Mouse (Mus musculus): Measurements from ENCODE around the gene Nubpl.
"Not testable (repeated sequence)": the region's sequence is repeated elsewhere in the genome, so short reads cannot be mapped to it uniquely, and the experiment has no call there.

Nubpl gene

GRCm38 (mm10) chr12:52097650-52098070, at the start of gene Nubpl:
Gene Nubpl, plus strand, starts transcription at chr12:52097737.
- in situ Hi-C loops (cut with MboI; ENCODE audit: low sequenced_read_pairs) = no loop called here

- in situ Hi-C loops (cut with MboI; ENCODE audit: low sequenced_read_pairs) = no loop called here
These were observed 48.2 kb upstream of the Nubpl start for GRCm38 (mm10) chr12:52049324-52049723.

- in situ Hi-C loops (cut with MboI; ENCODE audit: low sequenced_read_pairs) = not testable (repeated sequence)
These were observed 18.2 kb upstream of the Nubpl start for GRCm38 (mm10) chr12:52079296-52079695.

DNA sequence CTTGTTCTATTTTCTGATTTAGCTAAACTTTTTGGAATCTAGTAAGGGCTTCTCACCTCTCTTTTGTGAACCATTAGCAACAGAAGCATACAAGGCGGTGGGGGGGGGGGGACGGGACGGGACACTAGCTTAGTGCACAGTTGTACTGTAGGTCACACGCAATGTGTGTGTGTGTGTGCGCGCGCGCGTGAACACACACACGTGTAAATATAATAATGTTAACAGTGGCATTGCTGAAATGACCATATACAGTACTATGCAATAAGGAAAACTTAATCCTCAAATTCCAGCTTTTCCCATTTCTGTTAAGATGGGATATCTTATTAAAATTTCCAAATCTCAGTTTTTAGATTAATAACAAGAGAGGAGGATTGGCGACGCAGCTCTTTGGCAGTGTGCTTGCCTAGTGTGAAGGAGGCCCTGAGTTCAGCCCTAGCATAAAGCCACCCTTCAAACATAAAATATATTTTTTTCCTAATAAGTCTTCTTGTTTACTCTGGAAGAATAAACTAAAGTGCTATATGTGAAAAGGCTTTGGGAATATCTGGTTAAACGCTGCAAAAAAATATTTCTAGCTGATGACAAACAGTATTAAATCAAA, 388 bp upstream of the Nubpl start:
- in situ Hi-C loops (cut with MboI; ENCODE audit: low sequenced_read_pairs) = no loop called here

DNA sequence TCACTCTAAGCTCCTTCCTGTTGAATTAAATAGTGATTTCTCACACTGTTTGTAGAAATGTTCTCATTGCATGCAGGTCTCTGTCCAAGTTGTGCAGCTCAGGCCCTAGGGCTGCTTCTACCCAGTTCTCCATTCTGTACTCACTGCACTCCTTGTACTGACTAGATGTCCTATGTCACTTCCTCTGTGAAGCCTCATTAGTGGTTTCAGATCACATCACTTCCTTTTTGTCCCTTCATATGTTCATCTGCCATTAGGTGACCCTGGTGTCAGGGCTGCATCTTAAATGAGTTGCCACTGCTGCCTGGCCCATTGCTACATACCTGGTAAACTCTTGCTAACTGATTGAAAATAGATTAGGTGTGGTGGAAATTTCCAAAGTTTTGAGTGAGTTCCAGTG, 22.7 kb downstream of the Nubpl start:
- in situ Hi-C loops (cut with MboI; ENCODE audit: low sequenced_read_pairs) = no loop called here

GRCm38 (mm10) chr12:52126407-52126806, 28.9 kb downstream of the Nubpl start:
- in situ Hi-C loops (cut with MboI; ENCODE audit: low sequenced_read_pairs) = no loop called here

DNA sequence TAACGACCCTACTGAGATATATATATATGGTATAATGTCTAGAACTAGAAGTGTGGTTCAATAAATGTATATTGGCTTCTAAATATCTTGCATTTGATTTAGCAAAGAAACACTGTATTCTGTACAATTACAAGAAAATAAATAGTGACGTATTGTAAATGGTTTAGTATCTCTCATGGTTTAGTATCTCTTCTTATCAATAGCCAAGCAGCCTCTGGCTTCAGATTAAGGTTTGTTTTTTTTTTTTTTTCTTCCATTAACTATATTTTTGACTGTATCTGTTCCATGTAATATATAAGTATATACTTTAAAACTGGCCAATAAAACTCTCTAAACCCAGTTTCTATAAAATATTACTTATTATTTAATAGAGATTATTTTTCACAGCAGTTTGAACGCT, 31.5 kb downstream of the Nubpl start:
- in situ Hi-C loops (cut with MboI; ENCODE audit: low sequenced_read_pairs) = no loop called here

DNA sequence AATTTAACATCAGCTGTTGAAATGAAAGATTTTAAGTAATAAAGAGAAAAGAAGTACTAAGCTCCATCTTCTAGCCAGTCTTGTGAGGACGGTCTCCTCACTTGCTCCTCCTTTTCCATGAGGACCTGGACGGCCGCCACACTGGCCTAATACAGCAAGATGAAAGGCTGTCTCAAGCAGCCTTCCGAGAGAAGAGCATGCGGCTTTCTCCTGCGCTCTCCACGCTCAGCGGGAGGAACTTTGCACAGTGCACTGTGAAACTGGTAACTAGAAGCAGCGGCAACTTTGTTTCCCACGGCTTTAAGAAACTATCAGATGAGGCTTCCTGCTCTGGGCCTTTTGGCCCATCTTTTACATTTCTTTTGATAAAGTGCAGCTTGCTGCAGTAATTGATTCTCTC, 34.7 kb downstream of the Nubpl start:
- in situ Hi-C loops (cut with MboI; ENCODE audit: low sequenced_read_pairs) = no loop called here

GRCm38 (mm10) chr12:52138296-52138695, 40.8 kb downstream of the Nubpl start:
- in situ Hi-C loops (cut with MboI; ENCODE audit: low sequenced_read_pairs) = no loop called here

DNA sequence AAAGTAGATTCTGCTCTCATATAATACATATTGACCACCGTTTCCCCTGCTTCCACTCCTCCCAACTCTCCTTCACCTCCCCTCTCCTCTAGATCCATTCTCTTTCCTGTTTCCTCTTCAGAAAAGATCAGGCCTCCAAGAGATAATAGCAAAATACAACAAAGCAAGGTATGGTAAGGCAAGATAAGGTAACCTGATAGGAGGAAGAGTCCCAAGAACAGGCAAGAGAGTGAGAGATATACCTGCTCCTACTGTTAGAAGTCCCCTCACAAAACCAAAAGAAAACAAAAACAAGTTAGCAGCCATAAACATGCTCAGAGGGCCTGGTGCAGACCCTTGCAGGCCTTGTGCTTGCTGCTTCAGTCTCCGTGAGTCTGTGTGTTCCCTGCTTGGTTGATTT, 49.1 kb downstream of the Nubpl start:
- in situ Hi-C loops (cut with MboI; ENCODE audit: low sequenced_read_pairs) = no loop called here

- in situ Hi-C loops (cut with MboI; ENCODE audit: low sequenced_read_pairs) = no loop called here
These were observed 51.9 kb downstream of the Nubpl start for GRCm38 (mm10) chr12:52149448-52149847.

DNA sequence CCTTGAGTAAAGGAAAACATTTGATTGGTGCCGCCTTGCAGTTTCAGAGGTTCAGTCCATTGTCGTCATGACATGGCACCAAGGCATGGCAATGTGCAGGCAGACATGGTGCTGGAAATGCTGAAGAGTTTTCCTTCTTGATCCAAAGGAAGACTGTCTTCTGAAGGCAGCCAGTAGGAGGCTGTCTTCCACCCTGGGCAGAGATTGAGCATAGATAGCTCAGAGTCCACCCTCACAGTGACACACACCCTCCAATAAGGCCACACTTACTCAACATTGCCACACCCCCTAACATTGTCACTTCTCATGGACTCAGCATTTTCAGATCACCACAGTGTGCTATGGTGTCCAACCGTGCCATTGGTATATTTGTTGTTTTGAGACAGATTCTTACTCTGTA, 54.5 kb downstream of the Nubpl start:
- in situ Hi-C loops (cut with MboI; ENCODE audit: low sequenced_read_pairs) = no loop called here

DNA sequence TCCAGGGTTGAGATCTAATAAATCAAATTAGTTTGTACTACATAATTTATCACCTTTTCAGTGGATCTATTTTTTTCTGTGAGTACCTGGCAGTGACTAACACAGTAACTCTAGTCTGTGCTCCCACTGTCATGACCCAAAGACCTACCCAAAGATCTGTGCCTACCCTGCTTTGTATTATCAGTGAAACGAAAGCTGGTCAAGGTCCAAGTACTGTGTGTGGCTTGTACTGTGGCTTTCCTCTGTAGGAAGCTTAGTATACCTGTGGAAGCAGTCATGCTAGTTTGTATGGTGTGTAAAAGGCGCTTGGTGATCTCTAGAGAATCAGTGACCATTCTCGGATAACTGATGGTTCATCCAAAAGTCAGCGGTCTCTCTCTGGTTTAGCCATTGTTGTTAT, 57.4 kb downstream of the Nubpl start:
- in situ Hi-C loops (cut with MboI; ENCODE audit: low sequenced_read_pairs) = no loop called here

DNA sequence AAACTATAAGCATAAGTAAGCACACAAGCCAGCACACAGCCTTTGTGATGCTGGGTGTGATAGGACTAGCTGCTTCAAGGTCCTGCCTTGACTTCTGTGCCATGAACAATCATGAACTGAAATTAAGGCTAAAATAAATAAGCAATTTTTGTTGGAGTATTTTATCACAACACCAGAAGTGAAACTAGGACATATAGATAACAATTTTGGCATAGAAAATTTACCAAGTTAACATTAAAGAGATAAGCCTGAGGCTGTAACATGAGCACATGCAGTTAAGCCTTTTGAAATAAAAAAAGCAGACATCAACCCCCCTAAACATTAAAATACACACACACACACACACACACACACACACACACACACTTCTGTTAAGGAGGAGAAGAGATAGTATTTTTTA, 66.9 kb downstream of the Nubpl start:
- in situ Hi-C loops (cut with MboI; ENCODE audit: low sequenced_read_pairs) = no loop called here

DNA sequence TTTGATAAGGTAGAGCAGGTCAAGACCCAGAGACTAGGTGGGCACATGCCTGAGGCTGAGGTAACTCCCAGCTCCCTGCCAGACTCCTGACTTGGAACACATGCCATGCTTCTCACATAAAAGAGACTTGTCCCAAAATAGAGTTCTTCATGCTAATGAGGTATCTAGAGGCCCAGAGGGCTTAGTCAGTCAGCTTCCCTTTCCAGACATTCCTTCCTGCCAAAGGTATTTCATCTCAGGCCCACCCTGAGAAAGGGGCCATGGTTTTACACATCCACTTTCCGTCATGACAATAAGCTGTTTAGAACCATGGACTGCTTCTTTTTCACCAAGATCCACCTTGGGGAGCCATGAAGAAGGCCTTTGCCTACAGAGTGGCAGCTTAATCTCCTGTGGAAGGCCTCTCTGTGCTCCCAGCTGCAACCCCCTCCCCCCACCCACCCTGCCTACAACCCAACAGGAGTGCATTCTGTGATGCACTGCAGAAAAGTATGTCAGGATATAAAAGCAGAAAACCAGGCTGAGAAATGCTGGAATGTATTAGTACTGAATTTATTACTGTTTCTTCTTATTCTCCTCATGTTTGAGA, 88.8 kb downstream of the Nubpl start:
- in situ Hi-C loops (cut with MboI; ENCODE audit: low sequenced_read_pairs) = no loop called here

DNA sequence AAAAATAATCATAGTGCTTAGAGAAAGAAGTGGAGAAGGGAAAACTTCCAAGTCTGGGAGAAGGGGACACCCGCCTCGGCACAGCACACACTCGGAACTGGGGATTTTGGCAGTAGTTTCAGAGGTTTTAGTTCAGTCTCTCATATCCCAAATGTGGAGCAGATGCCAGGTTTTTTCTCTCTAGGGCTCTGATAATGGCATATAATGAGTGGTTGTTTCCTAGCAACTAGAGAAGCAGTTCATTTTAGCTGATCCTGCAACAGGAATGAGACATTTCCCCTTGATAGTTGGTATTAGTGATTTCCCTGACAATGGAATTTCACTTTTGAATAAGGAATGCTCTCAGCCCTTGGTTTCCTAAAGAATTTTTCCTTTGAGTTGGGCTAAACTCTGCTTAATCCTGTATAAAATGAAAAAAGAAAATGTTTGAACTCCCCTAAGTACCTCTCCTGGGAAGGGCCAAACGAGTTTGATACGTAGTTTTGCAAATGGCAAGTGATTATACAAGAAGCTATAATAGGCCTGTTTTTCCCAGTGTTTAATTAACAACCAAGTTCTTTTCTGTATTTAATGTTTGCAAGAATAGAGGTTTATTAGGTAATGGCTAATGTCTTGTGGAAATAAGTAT, 89.5 kb downstream of the Nubpl start:
- in situ Hi-C loops (cut with MboI; ENCODE audit: low sequenced_read_pairs) = no loop called here

- in situ Hi-C loops (cut with MboI; ENCODE audit: low sequenced_read_pairs) = no loop called here
These were observed 100.9 kb downstream of the Nubpl start for GRCm38 (mm10) chr12:52198471-52198870.

DNA sequence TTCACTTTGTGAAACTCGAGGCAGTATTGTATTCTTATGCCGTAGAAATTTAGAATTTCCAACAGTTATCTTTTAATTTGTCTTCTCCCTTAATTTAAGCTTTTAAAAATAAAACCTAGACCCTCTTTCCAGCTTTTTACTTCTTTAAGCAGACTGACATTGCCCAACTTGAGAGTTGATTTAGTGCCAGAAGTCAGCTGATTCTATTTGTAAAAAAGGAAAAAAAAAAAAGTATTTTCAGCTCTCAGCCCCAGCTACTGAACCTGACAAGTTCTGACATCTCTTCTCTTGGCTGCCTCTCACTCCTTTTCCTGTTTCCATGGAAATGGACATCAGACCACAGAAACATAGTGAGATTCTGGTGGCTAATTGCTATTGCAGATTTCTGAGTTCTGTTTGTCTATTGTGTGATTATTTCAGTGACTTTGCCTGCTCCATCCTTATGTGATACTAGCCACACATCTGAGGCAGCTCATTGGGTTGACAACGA, 111.6 kb downstream of the Nubpl start:
- in situ Hi-C loops (cut with MboI; ENCODE audit: low sequenced_read_pairs) = no loop called here

DNA sequence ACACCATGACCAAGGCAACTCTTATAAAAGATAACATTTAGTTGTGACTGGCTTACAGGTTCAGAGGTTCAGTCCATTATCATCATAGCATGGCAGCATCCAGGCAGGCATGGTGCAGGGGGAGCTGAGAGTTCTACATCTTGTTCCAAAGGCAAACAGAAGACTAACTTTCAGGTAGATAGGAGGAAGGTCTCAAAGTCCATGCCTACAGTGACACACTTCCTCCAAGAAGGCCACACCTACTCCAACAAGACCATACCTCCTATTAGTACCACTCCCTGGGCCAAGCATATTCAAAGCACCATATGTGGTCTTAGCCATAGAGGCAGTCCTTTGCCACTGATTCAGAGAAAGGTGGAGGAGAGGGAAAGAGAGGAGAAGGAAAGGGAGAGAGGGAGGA, 113.6 kb downstream of the Nubpl start:
- in situ Hi-C loops (cut with MboI; ENCODE audit: low sequenced_read_pairs) = no loop called here

DNA sequence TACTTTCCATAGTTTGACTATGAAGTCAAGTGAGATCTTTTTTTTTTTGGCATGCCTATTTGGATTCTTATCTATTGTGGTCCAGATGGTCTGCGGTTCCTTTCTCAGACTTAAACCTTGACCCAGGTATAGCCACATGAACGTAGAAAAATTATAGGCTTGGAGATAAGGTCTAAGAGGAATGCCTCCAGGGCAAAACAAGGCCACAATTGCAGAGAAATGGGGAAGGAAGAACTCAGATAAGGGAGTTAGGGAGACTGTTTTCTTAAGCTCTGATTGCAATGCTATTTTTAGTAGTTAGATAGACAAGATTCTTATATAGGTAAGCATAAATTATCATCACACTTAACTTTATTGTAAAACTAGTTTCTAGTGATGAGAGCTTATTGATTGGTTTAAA, 117.3 kb downstream of the Nubpl start:
- in situ Hi-C loops (cut with MboI; ENCODE audit: low sequenced_read_pairs) = no loop called here

DNA sequence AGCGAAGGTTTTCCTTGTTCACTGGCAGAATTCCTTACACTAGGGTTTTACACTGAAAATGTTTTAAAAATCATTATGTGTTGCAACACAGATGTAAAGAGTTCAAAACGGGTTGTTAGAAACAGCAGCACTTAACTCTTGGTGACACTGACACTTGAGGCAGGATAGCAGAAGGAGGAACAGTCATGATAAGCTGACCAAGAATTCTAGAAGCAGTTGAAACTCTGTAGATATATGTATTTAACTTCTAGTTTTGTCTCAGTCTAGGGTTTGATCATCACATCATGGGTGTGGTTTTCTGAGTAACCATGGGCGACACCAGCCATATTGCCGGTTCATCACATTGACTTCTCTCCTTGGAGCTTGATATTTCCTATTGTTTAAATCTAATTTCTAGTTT, 127.4 kb downstream of the Nubpl start:
- in situ Hi-C loops (cut with MboI; ENCODE audit: low sequenced_read_pairs) = no loop called here

GRCm38 (mm10) chr12:52228746-52229145, 131.2 kb downstream of the Nubpl start:
- in situ Hi-C loops (cut with MboI; ENCODE audit: low sequenced_read_pairs) = no loop called here
